Mouse (Mus musculus) right cerebral cortex, postnatal 10 days (tissue): ENCODE results near the gene Gm21865.
"Not testable (repeated sequence)": the region's sequence is repeated elsewhere in the genome, so short reads cannot be mapped to it uniquely, and the experiment has no call there.

Source experiments
- DNase-seq, 2 experiments: peaks; one replicate each; pipeline ENCODE4 v3.0.0; 2021; ENCODE audit warnings: low spot score in 2 of 2

The Gm21865 gene

GRCm38 (mm10) chrY:40316803-40317202 is at the start of gene Gm21865:
Gm21865 (minus strand) TSS chrY:40316903.
- not testable (repeated sequence) for DNase-seq
